Mouse (Mus musculus): Measurements from ENCODE around the gene Vstm2l.

DNA sequence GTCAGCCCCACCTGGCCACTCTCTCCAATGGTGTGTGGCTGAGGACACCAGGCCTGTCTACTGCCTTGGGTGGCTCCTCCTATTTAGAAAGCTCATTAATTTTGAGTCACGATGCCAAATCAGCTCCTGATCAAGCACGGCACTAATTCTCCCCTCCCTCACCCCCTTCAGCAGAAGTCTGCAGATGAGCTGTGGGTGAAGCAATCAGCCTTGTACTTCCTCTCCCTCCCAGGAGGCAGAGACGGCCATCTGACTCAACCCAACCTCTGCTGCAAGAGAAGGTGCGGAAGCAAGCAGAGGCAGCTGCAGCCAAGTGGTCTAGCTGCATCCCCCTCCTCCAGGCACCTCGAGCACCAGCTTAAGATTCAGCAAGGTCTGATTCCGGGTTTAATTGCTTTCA lies 76.6 kb downstream of the Vstm2l start:
- no peak for TF ChIP-seq POLR2A (IDR thresholded peaks at IDR 0.05; ENCODE audit: insufficient read depth, low read length)
- TF ChIP-seq CTCF (IDR thresholded peaks at IDR 0.05; ENCODE audit: low read depth, low read length): no peak
- no peak for TF ChIP-seq EP300 (IDR thresholded peaks at IDR 0.05; ENCODE audit: insufficient read depth, low read depth, low read length)

All from ES-Bruce4 (cell line).